Mouse (Mus musculus): ENCODE data around the gene Grb10.
A peak's percentile ranks its signal among the peaks of the same experiment; 100 is the strongest.

Grb10 gene

GRCm38 (mm10) chr11:12032831-12033230 lies 5.7 kb downstream of the Grb10 start:
- DNase-seq (ENCODE audit: low spot score in 2 of 2), result no peak

- DNase-seq (ENCODE audit: low spot score in 2 of 2), result peak; percentile 38 to 61
These were observed 11.8 kb downstream of the Grb10 start for GRCm38 (mm10) chr11:12026638-12027037.

GRCm38 (mm10) chr11:12025756-12026593 lies 12.5 kb downstream of the Grb10 start:
- peak; percentile 33 to 73 for DNase-seq (ENCODE audit: low spot score in 2 of 2)

- peak; percentile 18 to 38 for DNase-seq (ENCODE audit: low spot score in 2 of 2)
These were observed 13.1 kb downstream of the Grb10 start for GRCm38 (mm10) chr11:12025392-12025755.

GRCm38 (mm10) chr11:12023051-12023450 lies 15.4 kb downstream of the Grb10 start:
- DNase-seq (ENCODE audit: low spot score in 2 of 2), result no peak

- no peak for DNase-seq (ENCODE audit: low spot score in 2 of 2)
These were observed 18.8 kb downstream of the Grb10 start for GRCm38 (mm10) chr11:12019651-12020050.

GRCm38 (mm10) chr11:12018604-12019003 lies 19.9 kb downstream of the Grb10 start:
- no peak for DNase-seq (ENCODE audit: low spot score in 2 of 2)

GRCm38 (mm10) chr11:12010084-12010483 lies 28.4 kb downstream of the Grb10 start:
- DNase-seq (ENCODE audit: low spot score in 2 of 2), result no peak

- no peak for DNase-seq (ENCODE audit: low spot score in 2 of 2)
These were observed 38.1 kb downstream of the Grb10 start for GRCm38 (mm10) chr11:12000293-12000910.

- DNase-seq (ENCODE audit: low spot score in 2 of 2), result no peak
These were observed 39.6 kb downstream of the Grb10 start for GRCm38 (mm10) chr11:11998881-11999280.

- DNase-seq (ENCODE audit: low spot score in 2 of 2), result no peak
These were observed 41.4 kb downstream of the Grb10 start for GRCm38 (mm10) chr11:11997045-11997444.

GRCm38 (mm10) chr11:11995371-11995770 lies 43.1 kb downstream of the Grb10 start:
- no peak for DNase-seq (ENCODE audit: low spot score in 2 of 2)

GRCm38 (mm10) chr11:11993807-11994206 lies 44.7 kb downstream of the Grb10 start:
- DNase-seq (ENCODE audit: low spot score in 2 of 2), result no peak

GRCm38 (mm10) chr11:11993183-11993582 lies 45.3 kb downstream of the Grb10 start:
- no peak for DNase-seq (ENCODE audit: low spot score in 2 of 2)

- DNase-seq (ENCODE audit: low spot score in 2 of 2), result no peak
These were observed 48.6 kb downstream of the Grb10 start for GRCm38 (mm10) chr11:11989850-11990249.

- no peak for DNase-seq (ENCODE audit: low spot score in 2 of 2)
These were observed 51.2 kb downstream of the Grb10 start for GRCm38 (mm10) chr11:11987233-11987632.

- no peak for DNase-seq (ENCODE audit: low spot score in 2 of 2)
These were observed 59.8 kb downstream of the Grb10 start for GRCm38 (mm10) chr11:11978611-11979197.

- DNase-seq (ENCODE audit: low spot score in 2 of 2), result peak in 1 of 2 experiments; percentile 32
These were observed 63.8 kb downstream of the Grb10 start for GRCm38 (mm10) chr11:11974591-11975255.

- peak in 1 of 2 experiments; percentile 67 for DNase-seq (ENCODE audit: low spot score in 2 of 2)
These were observed 65.0 kb downstream of the Grb10 start for GRCm38 (mm10) chr11:11973366-11974014.

- no peak for DNase-seq (ENCODE audit: low spot score in 2 of 2)
These were observed 65.9 kb downstream of the Grb10 start for GRCm38 (mm10) chr11:11972401-11973110.

GRCm38 (mm10) chr11:11970246-11970645 lies 68.2 kb downstream of the Grb10 start:
- no peak for DNase-seq (ENCODE audit: low spot score in 2 of 2)
